Mouse (Mus musculus): ENCODE measurements around the gene Krt16. TPM values are rescaled to one million over a fixed set of nuclear protein-coding genes. Genes with fewer than 3 reads are reported as not detected.

Krt16 gene
- polyA plus RNA-seq (2011; ENCODE audit: insufficient read depth, insufficient read length, low replicate concordance, missing spikeins): not detected in 2 replicates

DNA sequence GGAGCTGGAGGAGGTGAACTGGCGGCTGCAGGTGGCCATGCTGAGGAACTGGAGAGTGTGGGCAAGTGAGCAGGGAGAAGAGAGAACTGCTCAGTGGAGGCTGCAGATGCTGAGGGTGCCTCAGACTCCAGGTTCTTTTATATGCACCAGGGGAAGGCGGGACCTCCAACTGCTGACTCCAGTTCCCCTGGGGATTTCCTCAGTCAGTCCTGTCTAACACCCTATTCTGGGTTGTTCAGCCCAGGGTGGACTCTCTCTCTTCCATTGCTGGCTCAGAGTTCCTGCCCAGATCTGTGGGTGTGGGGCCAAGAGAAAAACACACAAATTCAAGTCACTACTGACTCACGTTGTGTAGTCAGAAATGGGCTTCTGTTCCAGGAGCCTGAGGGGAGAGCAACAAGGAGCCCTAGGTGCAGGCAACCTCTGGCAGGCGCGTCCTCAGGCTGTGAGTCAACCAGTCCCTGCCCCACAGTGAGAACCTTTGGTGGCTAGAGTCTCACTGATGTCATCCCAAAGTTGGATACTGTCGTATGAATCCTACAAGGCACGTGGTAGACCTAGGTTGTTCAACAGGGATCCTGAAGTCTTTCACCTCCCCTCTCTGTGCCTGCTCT lies at the start of gene Krt16:
Krt16 (minus strand) TSS at position 51 of the 614 bp plus-strand sequence.
- TF ChIP-seq CTCF (IDR thresholded peaks at IDR 0.05; ENCODE audit: control insufficient read depth, insufficient read depth, low read length) (no peak), POLR2A (IDR thresholded peaks at IDR 0.05; ENCODE audit: borderline replicate concordance, control insufficient read depth, low read depth, low read length) (no peak)
- Histone ChIP-seq H3K4me3 (replicated peaks; ENCODE audit: control insufficient read depth, low read depth, low read length) (no peak within 1 kb of the TSS), H3K27ac (ENCODE audit: control insufficient read depth, insufficient read depth, low read depth, low read length, poor library complexity) (no peak within 1 kb of the TSS), H3K4me1 (ENCODE audit: control insufficient read depth, insufficient read depth, low read length) (no peaks in the 10 kb centered on the region)
- WGBS: 71% methylated on average over 7 of the region's 7 CpGs

DNA sequence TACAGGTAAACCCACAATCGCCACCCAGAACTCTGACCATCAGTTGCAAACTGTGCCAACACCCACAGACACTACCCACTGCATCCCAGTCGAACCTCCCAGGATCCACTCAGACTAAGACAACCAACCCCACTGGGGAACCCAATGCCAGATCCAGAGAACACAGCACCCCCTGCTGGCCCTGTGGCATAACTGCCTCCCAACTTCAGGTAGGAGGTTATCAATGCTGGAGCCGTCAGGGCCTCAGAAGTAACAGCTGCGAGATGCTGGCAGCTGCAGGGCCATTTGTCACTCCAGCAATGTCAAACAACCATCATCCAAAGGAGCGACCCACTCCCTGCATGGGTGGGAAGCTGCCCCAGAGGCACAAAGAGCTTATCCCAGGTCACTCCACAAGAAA lies 49.1 kb upstream of the Krt16 start:
- H3K27ac ChIP-seq (ENCODE audit: control insufficient read depth, insufficient read depth, low read depth, low read length, poor library complexity): no peak overlapping the region
- H3K4me1 ChIP-seq (ENCODE audit: control insufficient read depth, insufficient read depth, low read length): no peaks in the 10 kb centered on the region; the same call in 1 of the 2 replicates
- 34% methylated on average over 5 of the region's 5 CpGs for WGBS
- no peak overlapping the region for H3K4me3 ChIP-seq (replicated peaks; ENCODE audit: control insufficient read depth, low read depth, low read length)
- TF ChIP-seq POLR2A (IDR thresholded peaks at IDR 0.05; ENCODE audit: borderline replicate concordance, control insufficient read depth, low read depth, low read length) (no peak), CTCF (IDR thresholded peaks at IDR 0.05; ENCODE audit: control insufficient read depth, insufficient read depth, low read length) (peak; percentile 64)

DNA sequence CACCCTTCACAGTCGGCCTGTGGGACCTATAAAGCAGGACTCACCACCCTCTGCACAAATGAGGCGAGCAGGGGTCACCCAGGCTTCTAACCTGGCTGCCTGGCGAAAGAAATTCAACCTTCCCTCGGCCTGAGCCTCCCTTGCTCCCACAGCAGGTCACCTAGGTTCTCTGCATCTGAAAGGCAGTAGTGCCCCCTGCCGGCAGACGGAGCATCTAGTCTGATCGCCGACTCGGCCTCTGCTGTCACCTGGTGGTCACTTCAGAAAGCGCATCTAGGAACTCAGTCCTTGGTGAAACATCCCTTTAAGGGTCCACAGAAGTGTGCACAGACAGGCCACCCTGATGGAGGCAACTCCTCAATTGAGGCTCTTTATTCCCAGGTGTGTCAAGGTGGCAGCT lies 46.6 kb upstream of the Krt16 start:
- no peak overlapping the region for H3K27ac ChIP-seq (ENCODE audit: control insufficient read depth, insufficient read depth, low read depth, low read length, poor library complexity)
- TF ChIP-seq CTCF (IDR thresholded peaks at IDR 0.05; ENCODE audit: control insufficient read depth, insufficient read depth, low read length) (peak; percentile 99), POLR2A (IDR thresholded peaks at IDR 0.05; ENCODE audit: borderline replicate concordance, control insufficient read depth, low read depth, low read length) (no peak)
- H3K4me3 ChIP-seq (replicated peaks; ENCODE audit: control insufficient read depth, low read depth, low read length): no peak overlapping the region
- 11% methylated on average over 10 of the region's 10 CpGs for WGBS
- H3K4me1 ChIP-seq (ENCODE audit: control insufficient read depth, insufficient read depth, low read length): no peaks in the 10 kb centered on the region; the same call in 1 of the 2 replicates

DNA sequence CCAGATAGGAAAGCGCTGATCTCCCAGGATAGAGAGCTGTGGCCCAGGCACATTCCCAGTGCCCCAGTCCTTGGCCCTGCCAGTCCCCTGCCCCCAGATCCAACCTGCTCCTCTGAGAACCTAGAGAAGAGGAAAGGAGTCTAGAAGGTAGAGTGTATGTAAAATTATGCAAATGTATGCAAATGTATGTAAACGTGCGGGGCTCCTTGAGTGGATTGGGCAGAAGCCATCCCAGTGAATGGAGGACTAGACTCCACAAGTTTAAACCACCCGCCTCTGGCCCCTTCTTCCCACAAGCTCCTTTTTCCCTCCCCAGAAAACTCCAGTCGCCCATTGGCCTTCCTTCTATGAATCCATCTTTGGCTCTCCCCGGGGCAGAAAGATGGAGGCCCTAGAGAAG lies 44.2 kb upstream of the Krt16 start:
- WGBS: 70% methylated on average over 6 of the region's 6 CpGs
- no peak for TF ChIP-seq CTCF (IDR thresholded peaks at IDR 0.05; ENCODE audit: control insufficient read depth, insufficient read depth, low read length)
- TF ChIP-seq POLR2A (IDR thresholded peaks at IDR 0.05; ENCODE audit: borderline replicate concordance, control insufficient read depth, low read depth, low read length): no peak
- H3K4me1 ChIP-seq (ENCODE audit: control insufficient read depth, insufficient read depth, low read length): no peaks in the 10 kb centered on the region
- no peak overlapping the region for H3K27ac ChIP-seq (ENCODE audit: control insufficient read depth, insufficient read depth, low read depth, low read length, poor library complexity)
- no peak overlapping the region for H3K4me3 ChIP-seq (replicated peaks; ENCODE audit: control insufficient read depth, low read depth, low read length)

DNA sequence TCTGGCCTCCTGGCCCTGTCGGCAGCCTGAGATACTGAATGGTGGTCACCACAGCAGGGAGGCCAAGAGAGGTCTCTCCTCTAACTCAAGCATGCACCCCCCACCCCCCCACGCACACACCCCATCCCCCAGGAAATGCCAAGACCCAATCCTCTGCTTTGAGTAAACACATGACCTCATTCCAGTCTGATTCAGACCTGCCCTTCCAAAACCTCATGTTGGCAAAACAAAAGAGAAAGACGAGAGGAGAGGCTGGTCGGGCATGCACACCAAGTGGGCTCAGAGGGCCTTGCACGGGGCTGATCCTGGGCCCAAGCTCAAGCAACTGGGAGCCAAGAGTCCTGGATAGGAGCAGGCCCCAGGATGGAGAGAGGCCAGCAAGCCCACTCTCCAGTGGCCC lies 41.5 kb upstream of the Krt16 start:
- TF ChIP-seq CTCF (IDR thresholded peaks at IDR 0.05; ENCODE audit: control insufficient read depth, insufficient read depth, low read length) (no peak), POLR2A (IDR thresholded peaks at IDR 0.05; ENCODE audit: borderline replicate concordance, control insufficient read depth, low read depth, low read length) (no peak)
- no peaks in the 10 kb centered on the region for H3K4me1 ChIP-seq (ENCODE audit: control insufficient read depth, insufficient read depth, low read length)
- H3K4me3 ChIP-seq (replicated peaks; ENCODE audit: control insufficient read depth, low read depth, low read length): no peak overlapping the region
- no peak overlapping the region for H3K27ac ChIP-seq (ENCODE audit: control insufficient read depth, insufficient read depth, low read depth, low read length, poor library complexity)
- WGBS: 74% methylated on average over 5 of the region's 5 CpGs

DNA sequence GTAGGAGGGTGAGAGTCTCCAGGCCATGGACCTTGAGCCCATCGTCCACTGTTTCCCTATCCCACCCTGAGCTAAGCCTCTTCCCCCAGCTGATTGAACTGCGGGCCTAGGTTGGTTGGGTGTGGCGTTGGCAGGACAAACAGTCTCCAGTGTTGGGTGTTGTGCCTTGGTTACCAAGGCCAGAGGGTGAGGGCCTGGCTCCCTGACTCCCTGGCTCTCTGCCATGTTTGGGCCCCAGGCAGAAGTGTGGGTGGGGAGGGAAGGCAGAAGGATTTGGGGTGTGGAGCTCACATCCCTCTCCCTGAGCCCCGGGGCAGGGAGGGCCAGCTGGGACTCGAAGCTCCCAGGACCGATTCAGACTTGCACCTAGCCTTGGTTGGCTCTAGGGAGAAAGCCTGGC lies 40.2 kb upstream of the Krt16 start:
- Histone ChIP-seq H3K4me3 (replicated peaks; ENCODE audit: control insufficient read depth, low read depth, low read length) (no peak overlapping the region), H3K4me1 (ENCODE audit: control insufficient read depth, insufficient read depth, low read length) (no peaks in the 10 kb centered on the region), H3K27ac (ENCODE audit: control insufficient read depth, insufficient read depth, low read depth, low read length, poor library complexity) (no peak overlapping the region)
- WGBS: 81% methylated on average over 6 of the region's 6 CpGs
- no peak for TF ChIP-seq POLR2A (IDR thresholded peaks at IDR 0.05; ENCODE audit: borderline replicate concordance, control insufficient read depth, low read depth, low read length)
- no peak for TF ChIP-seq CTCF (IDR thresholded peaks at IDR 0.05; ENCODE audit: control insufficient read depth, insufficient read depth, low read length)

DNA sequence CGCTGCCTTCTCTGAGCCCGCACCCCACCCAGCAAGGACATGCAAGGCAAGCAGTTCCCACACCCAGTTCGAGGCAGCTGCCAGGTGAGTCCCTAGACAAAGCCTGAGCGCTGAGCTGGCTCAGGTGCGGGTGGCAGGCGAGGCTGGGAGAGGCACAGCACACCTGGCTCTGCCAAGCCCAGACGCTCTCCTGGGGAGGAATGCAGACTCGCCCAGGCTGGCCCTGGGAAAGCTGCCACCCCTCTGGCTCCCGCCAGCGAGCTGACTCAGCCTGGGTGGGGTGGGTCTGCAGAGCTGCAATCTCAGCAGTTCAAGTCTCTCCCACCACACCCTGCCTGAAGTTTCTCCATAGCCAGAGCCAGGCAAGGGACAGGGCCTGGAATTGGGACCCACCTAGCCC lies 38.3 kb upstream of the Krt16 start:
- 65% methylated on average over 10 of the region's 10 CpGs for WGBS
- no peak overlapping the region for H3K27ac ChIP-seq (ENCODE audit: control insufficient read depth, insufficient read depth, low read depth, low read length, poor library complexity)
- no peak overlapping the region for H3K4me3 ChIP-seq (replicated peaks; ENCODE audit: control insufficient read depth, low read depth, low read length)
- TF ChIP-seq POLR2A (IDR thresholded peaks at IDR 0.05; ENCODE audit: borderline replicate concordance, control insufficient read depth, low read depth, low read length): no peak
- H3K4me1 ChIP-seq (ENCODE audit: control insufficient read depth, insufficient read depth, low read length): no peaks in the 10 kb centered on the region; the same call in 1 of the 2 replicates

DNA sequence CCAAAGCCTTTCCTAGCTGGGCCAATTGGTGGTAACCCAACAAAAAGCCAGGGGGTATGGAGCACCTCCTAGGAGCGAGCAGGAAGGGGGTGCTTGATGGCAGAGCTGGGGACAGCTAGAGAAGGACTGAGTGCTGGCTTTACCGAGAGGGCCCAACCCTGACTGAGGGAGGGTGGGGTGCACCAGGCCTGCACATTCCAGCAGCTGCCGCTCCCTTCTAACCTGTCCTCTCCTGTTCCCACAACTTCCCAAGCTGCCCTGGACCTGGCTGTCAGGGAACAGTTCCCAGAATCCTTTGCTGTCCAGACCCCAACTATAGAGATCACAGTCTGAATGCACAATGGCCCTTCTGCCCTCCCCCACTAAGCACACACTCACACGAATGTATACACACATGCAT lies 36.3 kb upstream of the Krt16 start:
- 78% methylated on average over 4 of the region's 4 CpGs for WGBS
- H3K4me3 ChIP-seq (replicated peaks; ENCODE audit: control insufficient read depth, low read depth, low read length): no peak overlapping the region

DNA sequence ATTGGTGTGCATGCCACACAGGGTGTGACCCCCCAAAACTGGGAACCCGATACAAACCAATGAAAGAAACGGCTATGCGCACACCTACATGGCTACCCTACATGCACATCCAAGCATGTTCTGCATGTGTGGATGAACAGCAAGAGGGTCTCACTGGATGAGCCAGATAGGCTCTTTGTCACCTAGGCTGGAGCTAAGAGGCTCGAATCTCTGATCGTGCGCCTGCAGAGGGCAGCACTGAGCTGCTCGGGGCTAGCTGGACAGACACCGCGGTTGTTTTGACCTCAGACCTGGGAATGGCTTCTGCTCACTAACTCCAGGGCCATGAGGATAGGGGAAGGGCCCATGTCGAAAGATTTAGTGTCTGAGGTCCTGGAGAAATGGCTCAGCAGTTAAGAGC lies 33.8 kb upstream of the Krt16 start:
- whole genome bisulfite sequencing: 23% methylated on average over 10 of the region's 10 CpGs
- Histone ChIP-seq H3K4me3 (replicated peaks; ENCODE audit: control insufficient read depth, low read depth, low read length) (no peak overlapping the region), H3K4me1 (ENCODE audit: control insufficient read depth, insufficient read depth, low read length) (no peaks in the 10 kb centered on the region; the same call in 1 of the 2 replicates), H3K27ac (ENCODE audit: control insufficient read depth, insufficient read depth, low read depth, low read length, poor library complexity) (no peak overlapping the region)
- TF ChIP-seq CTCF (IDR thresholded peaks at IDR 0.05; ENCODE audit: control insufficient read depth, insufficient read depth, low read length) (peak; percentile 88), POLR2A (IDR thresholded peaks at IDR 0.05; ENCODE audit: borderline replicate concordance, control insufficient read depth, low read depth, low read length) (no peak)

More for the DNA sequence above, 36.3 kb upstream of the Krt16 start:
- Histone ChIP-seq H3K4me1 (ENCODE audit: control insufficient read depth, insufficient read depth, low read length) (no peaks in the 10 kb centered on the region; the same call in 1 of the 2 replicates), H3K27ac (ENCODE audit: control insufficient read depth, insufficient read depth, low read depth, low read length, poor library complexity) (no peak overlapping the region)
- TF ChIP-seq CTCF (IDR thresholded peaks at IDR 0.05; ENCODE audit: control insufficient read depth, insufficient read depth, low read length) (no peak), POLR2A (IDR thresholded peaks at IDR 0.05; ENCODE audit: borderline replicate concordance, control insufficient read depth, low read depth, low read length) (no peak)
